Mouse (Mus musculus): ENCODE measurements at regions not wholly inside any gene's neighbourhood (a gene's known extent, or its start where the extent isn't known, plus 50 kb on each side); places are given as distances from the start of the nearest gene placed in this dataset.

- TF ChIP-seq POLR2A (IDR thresholded peaks at IDR 0.05; ENCODE audit: low read depth, low read length) (no peak), ZNF384 (IDR thresholded peaks at IDR 0.05; ENCODE audit: low read depth, low read length) (no peak), SMC3 (IDR thresholded peaks at IDR 0.05; ENCODE audit: low read depth, low read length) (peak; percentile 5; the same call in 1 of the 2 replicates), HCFC1 (IDR thresholded peaks at IDR 0.05; ENCODE audit: low read depth, low read length) (no peak), CTCF (conservative IDR thresholded peaks at IDR 0.05 in 1 of 2, IDR thresholded peaks at IDR 0.05 in 1 of 2; ENCODE audit: low read depth in 2 of 2, low read length in 2 of 2) (no peak), CHD1 (IDR thresholded peaks at IDR 0.05; ENCODE audit: low read depth, low read length) (no peak), EP300 (IDR thresholded peaks at IDR 0.05; ENCODE audit: low read length) (no peak; the same call in 1 of the 2 replicates), MAZ (IDR thresholded peaks at IDR 0.05; ENCODE audit: low read depth, low read length) (no peak), NELFE (IDR thresholded peaks at IDR 0.05; ENCODE audit: low read depth, low read length) (no peak), KAT2A (IDR thresholded peaks at IDR 0.05; ENCODE audit: insufficient replicate concordance, low read length) (no peak), BHLHE40 (IDR thresholded peaks at IDR 0.05; ENCODE audit: low read depth, low read length) (peak; percentile 41), MXI1 (IDR thresholded peaks at IDR 0.05; ENCODE audit: low read depth, low read length) (no peak), TCF12 (IDR thresholded peaks at IDR 0.05; ENCODE audit: low read depth, low read length) (peak; percentile 77)
Observed at GRCm38 (mm10) chr9:61225020-61225652, 147.0 kb upstream of the Tle3 start.
